8 mouse cellular contexts compared by ENCODE assay signal in genomic region chr4:128839811-128840738, GRCm38 (mm10). TPM values are rescaled to one million over a fixed set of nuclear protein-coding genes. Genes with fewer than 3 reads are reported as not detected.
DNase-seq lines count a peak whose midpoint lies in the region; ATAC-seq and TF ChIP-seq lines count a peak whose summit lies in the region.

No protein-coding gene starts in this region.

- peak; percentile 73 for ATAC-seq in hindbrain, embryonic 15.5 days (ENCODE audit: low FRiP score, low read depth)
- ATAC-seq in liver, embryonic 11.5 days (replicated peaks; ENCODE audit: low FRiP score), result peak; percentile 50

- TF ChIP-seq CTCF in CH12.LX (conservative IDR thresholded peaks at IDR 0.05 in 1 of 2, IDR thresholded peaks at IDR 0.05 in 1 of 2; ENCODE audit: low read depth in 2 of 2, low read length in 2 of 2), result no peak
- TF ChIP-seq CTCF in gastrocnemius, adult 2 months (IDR thresholded peaks at IDR 0.05), result no peak

- H3K4me2 ChIP-seq in CH12.LX (ENCODE audit: insufficient read depth, low read depth, poor library complexity, severe bottlenecking) (no peak overlapping the region), myocyte (ENCODE audit: low read depth) (peak overlapping the region; percentile 12)
- H3K4me2 ChIP-seq in hindbrain, embryonic 15.5 days, result no peak overlapping the region
- no peak overlapping the region for H3K4me2 ChIP-seq in liver, embryonic 11.5 days

- no peaks in the 10 kb centered on the region for H3K36me3 ChIP-seq in CH12.LX (replicated peaks in 1 of 2; ENCODE audit: control insufficient read depth in 1 of 2, insufficient read depth in 1 of 2, low read length in 1 of 2)
- no peaks in the 10 kb centered on the region for H3K36me3 ChIP-seq in hindbrain, embryonic 15.5 days
- H3K36me3 ChIP-seq in liver, embryonic 11.5 days (ENCODE audit: control insufficient read depth, insufficient read depth, low read length), result no peaks in the 10 kb centered on the region
- no peaks in the 10 kb centered on the region for H3K36me3 ChIP-seq in myocyte (ENCODE audit: control insufficient read depth, insufficient read depth)

- peak; percentile 38 for DNase-seq in CH12.LX (ENCODE audit: extremely low read depth)
- peak; percentile 62 for DNase-seq in adrenal gland, postnatal 25 days
- peak; percentile 27 for DNase-seq in gastrocnemius, adult 2 months
- peak; percentile 51 for DNase-seq in liver, embryonic 11.5 days (ENCODE audit: low spot score)
- DNase-seq in spleen, adult 12 weeks (ENCODE audit: low spot score), result no peak
- no peak for DNase-seq in thymus, postnatal 10 days (ENCODE audit: low spot score in 2 of 2)

- H3K27ac ChIP-seq in CH12.LX (ENCODE audit: insufficient read depth, low read depth), result no peak overlapping the region
- H3K27ac ChIP-seq in gastrocnemius, adult 2 months, result peak overlapping the region; percentile 8; the same call in 1 of the 2 replicates
- peak overlapping the region; percentile 51 for H3K27ac ChIP-seq in hindbrain, embryonic 15.5 days (replicated peaks)
- peak overlapping the region; percentile 46 for H3K27ac ChIP-seq in liver, embryonic 11.5 days (ENCODE audit: low read depth, low read length)

- in situ Hi-C loops in CH12.LX (cut with MboI; ENCODE audit: low pct_ligation_motif_present, low pct_unique_long_range_greater_than_20kb, low sequenced_read_pairs), result no loop called here

- intact Hi-C loops in gastrocnemius, adult 2 months (cut with DNase I), result no loop called here

- H3K4me3 ChIP-seq in CH12.LX (replicated peaks in 1 of 3; ENCODE audit: low read depth in 2 of 3, low read length in 2 of 3, poor library complexity in 1 of 3), result no peak overlapping the region
- H3K4me3 ChIP-seq in gastrocnemius, adult 2 months, result no peak overlapping the region
- H3K4me3 ChIP-seq in hindbrain, embryonic 15.5 days, result no peak overlapping the region
- H3K4me3 ChIP-seq in liver, embryonic 11.5 days (ENCODE audit: low read depth, low read length), result no peak overlapping the region
- no peak overlapping the region for H3K4me3 ChIP-seq in myocyte

- no peak overlapping the region for H3K9ac ChIP-seq in CH12.LX (ENCODE audit: insufficient read depth, low read depth)
- no peak overlapping the region for H3K9ac ChIP-seq in hindbrain, embryonic 15.5 days
- H3K9ac ChIP-seq in liver, embryonic 11.5 days (ENCODE audit: low read depth, low read length), result no peak overlapping the region

- H3K4me1 ChIP-seq in CH12.LX (ENCODE audit: control insufficient read depth in 1 of 2, insufficient read depth in 2 of 2), result peaks cover 13 to 31% of the 10 kb centered on the region in 2 experiments
- peaks cover 23% of the 10 kb centered on the region; the same call in 1 of the 2 replicates for H3K4me1 ChIP-seq in hindbrain, embryonic 15.5 days (replicated peaks)
- H3K4me1 ChIP-seq in liver, embryonic 11.5 days (replicated peaks; ENCODE audit: control insufficient read depth, insufficient read depth, low read length), result peaks cover 17% of the 10 kb centered on the region

- H3K79me2 ChIP-seq in CH12.LX (replicated peaks; ENCODE audit: control insufficient read depth, extremely low read depth, insufficient read depth, poor library complexity, severe bottlenecking), result no peaks in the 10 kb centered on the region
- H3K79me2 ChIP-seq in myocyte (ENCODE audit: control insufficient read depth, insufficient read depth), result no peaks in the 10 kb centered on the region

- H3ac ChIP-seq in myocyte (ENCODE audit: control insufficient read depth, insufficient read length), result no peak overlapping the region

- 43% methylated on average over 16 of the region's 16 CpGs for WGBS in hindbrain, embryonic 15.5 days
- 41% methylated on average over 16 of the region's 16 CpGs for WGBS in liver, embryonic 11.5 days

- TF ChIP-seq EP300 in CH12.LX (IDR thresholded peaks at IDR 0.05; ENCODE audit: low read length), result no peak

- dilution Hi-C loops in CH12.LX (cut with MboI; ENCODE audit: extremely low pct_ligation_motif_present, extremely low pct_unique_long_range_greater_than_20kb, low sequenced_read_pairs), result no loop called here

- H3K27me3 ChIP-seq in CH12.LX (replicated peaks) (peaks cover 3% of the 10 kb centered on the region), myocyte (ENCODE audit: control insufficient read depth, insufficient read depth, insufficient read length) (peaks cover 23% of the 10 kb centered on the region)
- H3K27me3 ChIP-seq in hindbrain, embryonic 15.5 days, result no peaks in the 10 kb centered on the region
- H3K27me3 ChIP-seq in liver, embryonic 11.5 days (replicated peaks; ENCODE audit: control insufficient read depth, insufficient read depth, low read length), result no peaks in the 10 kb centered on the region

- TF ChIP-seq RAD21 in CH12.LX (IDR thresholded peaks at IDR 0.05; ENCODE audit: low read depth, low read length), result no peak; the same call in 1 of the 2 replicates

- TF ChIP-seq POLR2A in CH12.LX (IDR thresholded peaks at IDR 0.05; ENCODE audit: low read depth, low read length) (no peak), myocyte (IDR thresholded peaks at IDR 0.05; ENCODE audit: insufficient read length, low read depth) (no peak)

- H3K9me3 ChIP-seq in CH12.LX (replicated peaks; ENCODE audit: low read length), result no peaks in the 10 kb centered on the region
- H3K9me3 ChIP-seq in hindbrain, embryonic 15.5 days, result no peaks in the 10 kb centered on the region
- no peaks in the 10 kb centered on the region for H3K9me3 ChIP-seq in liver, embryonic 11.5 days (ENCODE audit: control insufficient read depth, low read length)

TF ChIP-seq in CH12.LX, 34 proteins besides CTCF, POLR2A, EP300 and RAD21:
- no peak for TF ChIP-seq ZC3H11A (IDR thresholded peaks at IDR 0.05; ENCODE audit: low read depth, low read length)
- no peak for TF ChIP-seq MAX (IDR thresholded peaks at IDR 0.05; ENCODE audit: low read length)

TF ChIP-seq in myocyte, 11 proteins besides CTCF, POLR2A, EP300 and RAD21:
- TF ChIP-seq MYOD1 (IDR thresholded peaks at IDR 0.05; ENCODE audit: control insufficient read depth in 1 of 3, insufficient read length in 2 of 3, low read depth in 2 of 3), result no peak
- TF ChIP-seq TCF12 (IDR thresholded peaks at IDR 0.05; ENCODE audit: insufficient read depth, poor library complexity, severe bottlenecking), result no peak
- TF ChIP-seq CEBPB (IDR thresholded peaks at IDR 0.05; ENCODE audit: insufficient read depth, poor library complexity, severe bottlenecking), result no peak
- TF ChIP-seq REST (IDR thresholded peaks at IDR 0.05; ENCODE audit: insufficient read depth, insufficient read length), result no peak
- no peak for TF ChIP-seq E2F4 (IDR thresholded peaks at IDR 0.05; ENCODE audit: insufficient read depth)
- no peak for TF ChIP-seq POLR2AphosphoS2 (IDR thresholded peaks at IDR 0.05; ENCODE audit: insufficient read length, low read depth)
- TF ChIP-seq MAX (IDR thresholded peaks at IDR 0.05; ENCODE audit: low read depth), result no peak
- TF ChIP-seq TCF3 (IDR thresholded peaks at IDR 0.05; ENCODE audit: insufficient read length, low read depth), result no peak
- no peak for TF ChIP-seq MYOG (IDR thresholded peaks at IDR 0.05; ENCODE audit: control insufficient read depth in 1 of 3, insufficient read depth in 1 of 3, insufficient read length in 2 of 3, low read depth in 2 of 3)
- TF ChIP-seq SRF (IDR thresholded peaks at IDR 0.05; ENCODE audit: control insufficient read depth, insufficient read length, low read depth), result no peak
- TF ChIP-seq USF1 (IDR thresholded peaks at IDR 0.05; ENCODE audit: low read depth), result no peak

RNA-seq across cellular contexts. Expression of gene Zfp362, which starts 34.2 kb away (rescaled TPM):
- total RNA-seq in CH12.LX (2012; rRNA removed), result 16.1 and 17.8 TPM in 2 replicates
- 9.7 and 9.9 TPM in 2 replicates for total RNA-seq in CH12.LX (2014; rRNA removed)
- polyA plus RNA-seq in CH12.LX (2012; ENCODE audit: insufficient read length, low read depth), result 49.2 and 70.1 TPM in 2 replicates
- 30.3 and 38.6 TPM in 2 replicates for total RNA-seq in adrenal gland, postnatal 25 days (2021)
- total RNA-seq in gastrocnemius, adult 2 months (2021), result 10 to 100 TPM in 1 of 2 experiments, 1 to 10 TPM in 1; 10.0 to 10.5 TPM
- polyA plus RNA-seq in hindbrain, embryonic 15.5 days (2015; fragmentation: Nextera tagmentation; extraction: Ambion mirVana), result 33.6 and 36.7 TPM in 2 replicates
- polyA plus RNA-seq in liver, embryonic 11.5 days (2014; fragmentation: Nextera tagmentation; extraction: Ambion mirVana), result 23.1 and 25.3 TPM in 2 replicates
- 12.0 TPM for polyA plus RNA-seq in myocyte (2012; fragmentation: generic; extraction: Trizol)

RNA-seq across cellular contexts. Expression of gene Trim62, which starts 43.3 kb away (rescaled TPM):
- total RNA-seq in CH12.LX (2012; rRNA removed) (0.98 and 1.1 TPM in 2 replicates), CH12.LX (2014; rRNA removed) (0.40 and 0.46 TPM in 2 replicates)
- polyA plus RNA-seq in CH12.LX (2012; ENCODE audit: insufficient read length, low read depth) (1.8 and 2.7 TPM in 2 replicates), myocyte (2012; fragmentation: generic; extraction: Trizol) (0.65 TPM)
- 14.3 and 17.9 TPM in 2 replicates for total RNA-seq in adrenal gland, postnatal 25 days (2021)
- total RNA-seq in gastrocnemius, adult 2 months (2021), result under 1 TPM; 0.50 to 0.74 TPM
- 24.6 and 28.4 TPM in 2 replicates for polyA plus RNA-seq in hindbrain, embryonic 15.5 days (2015; fragmentation: Nextera tagmentation; extraction: Ambion mirVana)
- polyA plus RNA-seq in liver, embryonic 11.5 days (2014; fragmentation: Nextera tagmentation; extraction: Ambion mirVana), result 3.0 and 4.3 TPM in 2 replicates

Comparison
In these comparisons a context has a peak if more than half of its experiments do, and no peak if none do; other contexts are left out.
1. DNase-seq: peak in CH12.LX (single experiment), adrenal gland, postnatal 25 days (single experiment), gastrocnemius, adult 2 months (single experiment) and liver, embryonic 11.5 days (single experiment); none in spleen, adult 12 weeks (single experiment) and thymus, postnatal 10 days (0 of 2).